Mouse (Mus musculus): Measurements from ENCODE around the gene Ninj2.

DNA sequence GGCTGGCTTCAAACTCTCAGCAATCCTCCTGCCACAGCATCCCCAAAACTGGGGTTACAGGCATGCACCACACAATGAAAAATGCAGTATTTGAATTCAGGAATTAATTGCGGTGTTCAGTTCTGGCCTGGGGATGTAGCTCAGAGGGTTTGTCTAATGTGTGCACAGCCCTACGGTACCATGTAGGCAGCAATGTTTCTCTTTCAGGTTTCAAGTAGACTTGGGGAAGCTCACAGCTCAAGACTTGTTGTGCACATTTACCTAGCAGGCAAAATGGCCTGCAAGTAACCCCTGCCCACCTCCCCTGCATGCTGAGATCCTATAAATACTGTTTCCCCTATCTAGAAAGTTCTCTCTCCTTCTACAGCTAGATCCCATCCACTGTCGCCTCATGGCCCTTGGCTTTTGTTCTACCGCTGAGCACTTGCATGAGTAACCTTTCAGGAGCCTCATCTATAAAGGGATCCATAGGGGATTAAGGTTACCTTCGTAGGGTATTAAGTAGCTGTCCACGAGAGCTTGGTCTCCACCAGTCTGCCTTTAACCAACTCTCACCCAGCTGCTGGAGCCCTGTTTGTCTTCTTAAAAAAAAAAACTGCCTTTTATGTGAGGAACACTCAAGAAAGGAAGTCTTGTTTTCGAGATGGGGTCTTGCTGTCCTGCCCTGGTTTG is 17.7 kb downstream of the Ninj2 start:
- TF ChIP-seq BHLHE40 (IDR thresholded peaks at IDR 0.05; ENCODE audit: low read depth, low read length) (no peak), EP300 (IDR thresholded peaks at IDR 0.05; ENCODE audit: low read length) (no peak), CHD2 (IDR thresholded peaks at IDR 0.05; ENCODE audit: low read length) (no peak), CTCF (conservative IDR thresholded peaks at IDR 0.05 in 1 of 2, IDR thresholded peaks at IDR 0.05 in 1 of 2; ENCODE audit: low read depth in 2 of 2, low read length in 2 of 2) (no peak), POLR2A (IDR thresholded peaks at IDR 0.05; ENCODE audit: low read depth, low read length) (no peak; the same call in none of the 2 replicates), JUN (IDR thresholded peaks at IDR 0.05; ENCODE audit: insufficient read depth, low read depth, low read length) (no peak), MXI1 (IDR thresholded peaks at IDR 0.05; ENCODE audit: low read depth, low read length) (no peak), TBP (conservative IDR thresholded peaks at IDR 0.05; ENCODE audit: low read depth, low read length) (no peak)
